Mouse (Mus musculus) MEL (cell line): ENCODE data around the gene Setd5. TPM values are rescaled to one million over a fixed set of nuclear protein-coding genes. Genes with fewer than 3 reads are reported as not detected.

ENCODE experiments used
- DNase-seq: peaks from one replicate; pipeline ENCODE4 v3.0.0; 2011; ENCODE audit warnings: low read depth, low spot score
- H3K27ac ChIP-seq: 2 replicates; pipeline ENCODE4 v1.5.1; 2012; ENCODE audit warnings: low read depth, mild to moderate bottlenecking, control low read depth, low read length, moderate library complexity; ENCODE audit not compliant: control insufficient read depth
- H3K27me3 ChIP-seq, 2 experiments: fragments of 150-350 bp in 1 of 2; sonication (generic) in 1 of 2; 2 replicates each; pipeline ENCODE4 v1.6.1; 2012; ENCODE audit warnings: low read length in 2 of 2, mild to moderate bottlenecking in 2 of 2, improper control_type of control experiment in 1 of 2, moderate library complexity in 1 of 2; ENCODE audit not compliant: insufficient read depth in 2 of 2, control insufficient read depth in 1 of 2
- H3K36me3 ChIP-seq, 2 experiments: 2 replicates each; pipeline ENCODE4 v1.6.1; 2012 to 2014; ENCODE audit warnings: low read length in 2 of 2, improper control_type of control experiment in 1 of 2, inconsistent platforms in 1 of 2, mild to moderate bottlenecking in 1 of 2; ENCODE audit not compliant: insufficient read depth in 2 of 2, control insufficient read depth in 1 of 2
- H3K4me1 ChIP-seq, 2 experiments: fragments of 150-350 bp in 1 of 2; sonication (generic) in 1 of 2; 2 replicates each; pipeline ENCODE4 v1.6.1; 2012; ENCODE audit warnings: low read length in 2 of 2, improper control_type of control experiment in 1 of 2, mild to moderate bottlenecking in 1 of 2; ENCODE audit not compliant: insufficient read depth in 2 of 2, control insufficient read depth in 1 of 2
- H3K4me3 ChIP-seq, 2 experiments: fragments of 150-350 bp in 1 of 2; sonication (generic) in 1 of 2; 2 replicates each; pipeline ENCODE4 v1.5.1; 2012; ENCODE audit warnings: low read depth in 2 of 2, low read length in 2 of 2, mild to moderate bottlenecking in 2 of 2, moderate library complexity in 2 of 2, control low read depth in 1 of 2, improper control_type of control experiment in 1 of 2; ENCODE audit not compliant: control insufficient read depth in 1 of 2, insufficient read depth in 1 of 2
- H3K79me2 ChIP-seq: 2 replicates; pipeline ENCODE4 v1.6.1; 2012; ENCODE audit warnings: mild to moderate bottlenecking, low read length, moderate library complexity; ENCODE audit not compliant: control insufficient read depth, poor library complexity, insufficient read depth
- H3K9ac ChIP-seq: 2 replicates; pipeline ENCODE4 v1.6.1; 2012; ENCODE audit warnings: low read depth, mild to moderate bottlenecking, control low read depth, low read length, moderate library complexity; ENCODE audit not compliant: control insufficient read depth, poor library complexity, severe bottlenecking
- H3K9me3 ChIP-seq: fragments of 150-350 bp; sonication (generic); replicated peaks from 2 replicates; pipeline ENCODE4 v1.6.1; 2012; ENCODE audit warnings: mild to moderate bottlenecking, low read length, improper control_type of control experiment, moderate library complexity; ENCODE audit not compliant: insufficient read depth
- BHLHE40 ChIP-seq: IDR thresholded peaks from 2 replicates; pipeline ENCODE4 v1.6.1; 2012; ENCODE audit warnings: low read depth, mild to moderate bottlenecking, inconsistent platforms, low read length, improper control_type of control experiment, borderline replicate concordance
- CHD1 ChIP-seq: IDR thresholded peaks from 2 replicates; pipeline ENCODE4 v1.6.1; 2012; ENCODE audit warnings: low read depth, mild to moderate bottlenecking, inconsistent platforms, low read length, improper control_type of control experiment
- CHD2 ChIP-seq: IDR thresholded peaks from 2 replicates; pipeline ENCODE4 v1.6.1; 2011; ENCODE audit warnings: low read length, improper control_type of control experiment
- CTCF ChIP-seq, 3 experiments: IDR thresholded peaks in 2 of 3; conservative IDR thresholded peaks in 1 of 3; 2 replicates each; pipeline ENCODE4 v1.5.1; 2011 to 2012; ENCODE audit warnings: low read length in 3 of 3, low read depth in 2 of 3, mild to moderate bottlenecking in 2 of 3, improper control_type of control experiment in 1 of 3, inconsistent platforms in 1 of 3, mixed read lengths in 1 of 3, moderate library complexity in 1 of 3; ENCODE audit not compliant: control insufficient read depth in 1 of 3, insufficient read depth in 1 of 3, poor library complexity in 1 of 3, severe bottlenecking in 1 of 3
- ELF1 ChIP-seq: IDR thresholded peaks from 2 replicates; pipeline ENCODE4 v1.6.1; 2014; ENCODE audit warnings: low read depth, mild to moderate bottlenecking, inconsistent platforms, low read length, improper control_type of control experiment, moderate library complexity
- ETS1 ChIP-seq: IDR thresholded peaks from 2 replicates; pipeline ENCODE4 v1.6.1; 2012; ENCODE audit warnings: low read depth, mild to moderate bottlenecking, inconsistent platforms, low read length, improper control_type of control experiment, moderate library complexity
- GATA1 ChIP-seq: IDR thresholded peaks from 2 replicates; pipeline ENCODE4 v1.6.1; 2011; ENCODE audit warnings: low read depth, low read length, improper control_type of control experiment
- HCFC1 ChIP-seq: IDR thresholded peaks from 2 replicates; pipeline ENCODE4 v1.6.1; 2012; ENCODE audit warnings: low read depth, mild to moderate bottlenecking, inconsistent platforms, low read length, improper control_type of control experiment, moderate library complexity
- JUND ChIP-seq: IDR thresholded peaks from 2 replicates; pipeline ENCODE4 v1.6.1; 2011; ENCODE audit warnings: low read depth, mild to moderate bottlenecking, improper control_type of control experiment, low read length
- MAFK ChIP-seq: IDR thresholded peaks from 2 replicates; pipeline ENCODE4 v1.6.1; 2011; ENCODE audit warnings: low read depth, mild to moderate bottlenecking, low read length, improper control_type of control experiment, borderline replicate concordance
- MAX ChIP-seq: IDR thresholded peaks from 2 replicates; pipeline ENCODE4 v1.6.1; 2011; ENCODE audit warnings: low read length, improper control_type of control experiment
- MAZ ChIP-seq: IDR thresholded peaks from 2 replicates; pipeline ENCODE4 v1.6.1; 2012; ENCODE audit warnings: low read depth, mild to moderate bottlenecking, inconsistent platforms, low read length, improper control_type of control experiment
- MXI1 ChIP-seq: IDR thresholded peaks from 2 replicates; pipeline ENCODE4 v1.6.1; 2011; ENCODE audit warnings: mild to moderate bottlenecking, low read depth, low read length, improper control_type of control experiment
- MYC ChIP-seq: IDR thresholded peaks from 2 replicates; pipeline ENCODE4 v1.6.1; 2011; ENCODE audit warnings: low read depth, mild to moderate bottlenecking, low read length, improper control_type of control experiment, moderate library complexity
- NELFE ChIP-seq: IDR thresholded peaks from 2 replicates; pipeline ENCODE4 v1.6.1; 2011; ENCODE audit warnings: low read depth, low read length, improper control_type of control experiment
- NRF1 ChIP-seq: IDR thresholded peaks from 2 replicates; pipeline ENCODE4 v1.6.1; 2014; ENCODE audit warnings: low read depth, mild to moderate bottlenecking, inconsistent platforms, low read length, improper control_type of control experiment, moderate library complexity; ENCODE audit not compliant: poor library complexity, insufficient read depth, severe bottlenecking
- POLR2AphosphoS2 ChIP-seq: IDR thresholded peaks from 2 replicates; pipeline ENCODE4 v1.6.1; 2011; ENCODE audit warnings: low read length, improper control_type of control experiment
- POLR2AphosphoS5 ChIP-seq: IDR thresholded peaks from 2 replicates; pipeline ENCODE4 v1.6.1; 2012; ENCODE audit warnings: low read depth, borderline replicate concordance, mild to moderate bottlenecking, inconsistent platforms, low read length, moderate library complexity, mixed read lengths
- RCOR1 ChIP-seq: IDR thresholded peaks from 2 replicates; pipeline ENCODE4 v1.6.1; 2012; ENCODE audit warnings: low read depth, mild to moderate bottlenecking, inconsistent platforms, low read length, improper control_type of control experiment
- SIN3A ChIP-seq: IDR thresholded peaks from 2 replicates; pipeline ENCODE4 v1.6.1; 2012; ENCODE audit warnings: low read length, improper control_type of control experiment, inconsistent platforms
- TAL1 ChIP-seq: IDR thresholded peaks from 2 replicates; pipeline ENCODE4 v1.6.1; 2012; ENCODE audit warnings: mild to moderate bottlenecking, inconsistent platforms, low read length, moderate library complexity, mixed read lengths
- TBP ChIP-seq: IDR thresholded peaks from 2 replicates; pipeline ENCODE4 v1.8.0; 2011; ENCODE audit warnings: low read depth, low read length, improper control_type of control experiment
- TCF12 ChIP-seq: IDR thresholded peaks from 2 replicates; pipeline ENCODE4 v1.6.1; 2014; ENCODE audit warnings: low read depth, mild to moderate bottlenecking, inconsistent platforms, low read length, improper control_type of control experiment, moderate library complexity
- UBTF ChIP-seq: IDR thresholded peaks from 2 replicates; pipeline ENCODE4 v1.6.1; 2012; ENCODE audit warnings: low read depth, mild to moderate bottlenecking, inconsistent platforms, low read length, improper control_type of control experiment, moderate library complexity, borderline replicate concordance; ENCODE audit not compliant: insufficient read depth
- USF1 ChIP-seq: IDR thresholded peaks from 2 replicates; pipeline ENCODE4 v1.6.1; 2014; ENCODE audit warnings: low read depth, mild to moderate bottlenecking, inconsistent platforms, low read length, improper control_type of control experiment, moderate library complexity
- ZC3H11A ChIP-seq: IDR thresholded peaks from 2 replicates; pipeline ENCODE4 v1.6.1; 2012; ENCODE audit warnings: low read depth, mild to moderate bottlenecking, inconsistent platforms, low read length, improper control_type of control experiment
- ZKSCAN1 ChIP-seq: IDR thresholded peaks from 2 replicates; pipeline ENCODE4 v1.6.1; 2012; ENCODE audit warnings: low read depth, mild to moderate bottlenecking, inconsistent platforms, low read length, improper control_type of control experiment, moderate library complexity
- ZMIZ1 ChIP-seq: IDR thresholded peaks from 2 replicates; pipeline ENCODE4 v1.6.1; 2012; ENCODE audit warnings: low read depth, mild to moderate bottlenecking, inconsistent platforms, low read length, improper control_type of control experiment, moderate library complexity
- ZNF384 ChIP-seq: IDR thresholded peaks from 2 replicates; pipeline ENCODE4 v1.6.1; 2012; ENCODE audit warnings: low read depth, mild to moderate bottlenecking, inconsistent platforms, low read length, improper control_type of control experiment
- polyA plus RNA-seq, 2 experiments: library from polyadenylated mRNA; stranded (reverse) in 1 of 2; unstranded in 1 of 2; fragments of >175 nt in 1 of 2; fragments of >200 nt in 1 of 2; gene quantifications; 2 replicates each; pipeline versions ENCODE4 v1.2.1 to v1.2.4; 2012; ENCODE audit warnings: low replicate concordance in 2 of 2, low read depth in 1 of 2; ENCODE audit not compliant: insufficient read length in 2 of 2, insufficient read depth in 1 of 2, missing spikeins in 1 of 2
- total RNA-seq: library from RNA; depleted of rRNA; stranded (reverse); fragments of 300-350 nt; gene quantifications from 2 replicates; pipeline ENCODE4 v1.2.3, GENCODE M21; 2012

Setd5 gene
- total and polyA plus RNA-seq, 3 experiments: 43.5 to 185 (median 80.2) TPM

- Histone ChIP-seq H3K9me3 (no peaks in the 10 kb centered on the region), H3K79me2 (peaks cover 3% of the 10 kb centered on the region; the same call in 1 of the 2 replicates), H3K4me1 (peaks cover 0 to 9% of the 10 kb centered on the region in 2 experiments; a peak in 2 of 4 replicates), H3K4me3 (no peak overlapping the region), H3K27ac (no peak overlapping the region), H3K9ac (no peak overlapping the region), H3K36me3 (peaks cover 9 to 81% of the 10 kb centered on the region in 2 experiments), H3K27me3 (no peaks in the 10 kb centered on the region)
- DNase-seq: no peak
- TF ChIP-seq NRF1 (no peak), POLR2AphosphoS5 (no peak), ETS1 (no peak), BHLHE40 (no peak), ZC3H11A (no peak), CHD2 (no peak), ZKSCAN1 (no peak), ZMIZ1 (no peak), GATA1 (no peak), NELFE (no peak), SIN3A (no peak), POLR2AphosphoS2 (no peak), RCOR1 (no peak), ELF1 (no peak), MXI1 (no peak), USF1 (no peak)
These were observed 16.1 kb upstream of the Setd5 start for GRCm38 (mm10) chr6:113060892-113061563.

- no peak for DNase-seq
- peaks cover 11 to 80% of the 10 kb centered on the region in 2 experiments for H3K36me3 ChIP-seq
- H3K79me2 ChIP-seq: peaks cover 2% of the 10 kb centered on the region; the same call in 1 of the 2 replicates
- H3K4me3 ChIP-seq: no peak overlapping the region
- no peak overlapping the region for H3K9ac ChIP-seq
- no peaks in the 10 kb centered on the region for H3K9me3 ChIP-seq
- peaks cover 0 to 9% of the 10 kb centered on the region in 2 experiments; a peak in 2 of 4 replicates for H3K4me1 ChIP-seq
- no peaks in the 10 kb centered on the region for H3K27me3 ChIP-seq
- H3K27ac ChIP-seq: no peak overlapping the region
- no peak for TF ChIP-seq MAFK
- TF ChIP-seq CTCF (IDR thresholded peaks at IDR 0.05 in 2 of 3, conservative IDR thresholded peaks at IDR 0.05 in 1 of 3; ENCODE audit: control insufficient read depth in 1 of 3, insufficient read depth in 1 of 3, low read depth in 2 of 3, low read length in 3 of 3, poor library complexity in 1 of 3, severe bottlenecking in 1 of 3): no peak
- no peak for TF ChIP-seq JUND
- no peak for TF ChIP-seq MAZ
- no peak for TF ChIP-seq HCFC1
- TF ChIP-seq ZNF384: no peak
- TF ChIP-seq USF1: no peak
- no peak for TF ChIP-seq ELF1
- no peak for TF ChIP-seq RCOR1
- no peak for TF ChIP-seq CHD2
- no peak for TF ChIP-seq TBP
- no peak for TF ChIP-seq CHD1
- TF ChIP-seq NRF1: no peak
- no peak for TF ChIP-seq MAX
- TF ChIP-seq TCF12: no peak
- TF ChIP-seq GATA1: no peak
- TF ChIP-seq TAL1: no peak
- TF ChIP-seq UBTF: no peak
- TF ChIP-seq MYC: no peak
These were observed 14.9 kb upstream of the Setd5 start for GRCm38 (mm10) chr6:113062253-113062652.
